Mouse (Mus musculus): ENCODE data around the gene Cnnm4.

Gene Cnnm4

GRCm38 (mm10) chr1:36457388-36458014, 13.9 kb upstream of the Cnnm4 start:
- Histone ChIP-seq H3K36me3 (ENCODE audit: control insufficient read depth, insufficient read depth, low read length, poor library complexity, severe bottlenecking) (no peaks in the 10 kb centered on the region), H3K27me3 (ENCODE audit: control insufficient read depth, insufficient read depth, low read length, poor library complexity, severe bottlenecking) (no peaks in the 10 kb centered on the region)
- no peak for DNase-seq (ENCODE audit: low read depth, low spot score)

- DNase-seq (ENCODE audit: low read depth, low spot score), result no peak
- no peaks in the 10 kb centered on the region for H3K27me3 ChIP-seq (ENCODE audit: control insufficient read depth, insufficient read depth, low read length, poor library complexity, severe bottlenecking)
- no peaks in the 10 kb centered on the region for H3K36me3 ChIP-seq (ENCODE audit: control insufficient read depth, insufficient read depth, low read length, poor library complexity, severe bottlenecking)
These were observed 13.3 kb upstream of the Cnnm4 start for GRCm38 (mm10) chr1:36458169-36458568.

GRCm38 (mm10) chr1:36461829-36462228, 9.6 kb upstream of the Cnnm4 start:
- DNase-seq (ENCODE audit: low read depth, low spot score), result peak; percentile 47
- Histone ChIP-seq H3K36me3 (ENCODE audit: control insufficient read depth, insufficient read depth, low read length, poor library complexity, severe bottlenecking) (no peaks in the 10 kb centered on the region), H3K27me3 (ENCODE audit: control insufficient read depth, insufficient read depth, low read length, poor library complexity, severe bottlenecking) (no peaks in the 10 kb centered on the region)

GRCm38 (mm10) chr1:36465641-36466160, 5.7 kb upstream of the Cnnm4 start:
- Histone ChIP-seq H3K27me3 (ENCODE audit: control insufficient read depth, insufficient read depth, low read length, poor library complexity, severe bottlenecking) (no peaks in the 10 kb centered on the region), H3K36me3 (ENCODE audit: control insufficient read depth, insufficient read depth, low read length, poor library complexity, severe bottlenecking) (no peaks in the 10 kb centered on the region)
- DNase-seq (ENCODE audit: low read depth, low spot score), result no peak

GRCm38 (mm10) chr1:36467446-36467845, 4.0 kb upstream of the Cnnm4 start:
- Histone ChIP-seq H3K36me3 (ENCODE audit: control insufficient read depth, insufficient read depth, low read length, poor library complexity, severe bottlenecking) (no peaks in the 10 kb centered on the region), H3K27me3 (ENCODE audit: control insufficient read depth, insufficient read depth, low read length, poor library complexity, severe bottlenecking) (no peaks in the 10 kb centered on the region)
- DNase-seq (ENCODE audit: low read depth, low spot score), result no peak

- Histone ChIP-seq H3K36me3 (ENCODE audit: control insufficient read depth, insufficient read depth, low read length, poor library complexity, severe bottlenecking) (no peaks in the 10 kb centered on the region), H3K27me3 (ENCODE audit: control insufficient read depth, insufficient read depth, low read length, poor library complexity, severe bottlenecking) (no peaks in the 10 kb centered on the region)
- no peak for DNase-seq (ENCODE audit: low read depth, low spot score)
These were observed 1.5 kb upstream of the Cnnm4 start for GRCm38 (mm10) chr1:36469811-36470444.

GRCm38 (mm10) chr1:36472106-36472440, 653 bp downstream of the Cnnm4 start:
- no peak for DNase-seq (ENCODE audit: low read depth, low spot score)
- Histone ChIP-seq H3K27me3 (ENCODE audit: control insufficient read depth, insufficient read depth, low read length, poor library complexity, severe bottlenecking) (no peaks in the 10 kb centered on the region), H3K36me3 (ENCODE audit: control insufficient read depth, insufficient read depth, low read length, poor library complexity, severe bottlenecking) (no peaks in the 10 kb centered on the region)

GRCm38 (mm10) chr1:36473211-36473780, 1.9 kb downstream of the Cnnm4 start:
- DNase-seq (ENCODE audit: low read depth, low spot score), result peak; percentile 56
- H3K27me3 ChIP-seq (ENCODE audit: control insufficient read depth, insufficient read depth, low read length, poor library complexity, severe bottlenecking), result no peaks in the 10 kb centered on the region
- no peaks in the 10 kb centered on the region for H3K36me3 ChIP-seq (ENCODE audit: control insufficient read depth, insufficient read depth, low read length, poor library complexity, severe bottlenecking)

GRCm38 (mm10) chr1:36474646-36475045, 3.2 kb downstream of the Cnnm4 start:
- DNase-seq (ENCODE audit: low read depth, low spot score), result no peak
- Histone ChIP-seq H3K27me3 (ENCODE audit: control insufficient read depth, insufficient read depth, low read length, poor library complexity, severe bottlenecking) (no peaks in the 10 kb centered on the region), H3K36me3 (ENCODE audit: control insufficient read depth, insufficient read depth, low read length, poor library complexity, severe bottlenecking) (no peaks in the 10 kb centered on the region)

GRCm38 (mm10) chr1:36475480-36476110, 4.2 kb downstream of the Cnnm4 start:
- no peaks in the 10 kb centered on the region for H3K27me3 ChIP-seq (ENCODE audit: control insufficient read depth, insufficient read depth, low read length, poor library complexity, severe bottlenecking)
- DNase-seq (ENCODE audit: low read depth, low spot score), result no peak
- H3K36me3 ChIP-seq (ENCODE audit: control insufficient read depth, insufficient read depth, low read length, poor library complexity, severe bottlenecking), result no peaks in the 10 kb centered on the region

GRCm38 (mm10) chr1:36476426-36476825, 5.0 kb downstream of the Cnnm4 start:
- H3K36me3 ChIP-seq (ENCODE audit: control insufficient read depth, insufficient read depth, low read length, poor library complexity, severe bottlenecking), result no peaks in the 10 kb centered on the region
- H3K27me3 ChIP-seq (ENCODE audit: control insufficient read depth, insufficient read depth, low read length, poor library complexity, severe bottlenecking), result no peaks in the 10 kb centered on the region
- no peak for DNase-seq (ENCODE audit: low read depth, low spot score)

GRCm38 (mm10) chr1:36478343-36478795, 6.9 kb downstream of the Cnnm4 start:
- Histone ChIP-seq H3K27me3 (ENCODE audit: control insufficient read depth, insufficient read depth, low read length, poor library complexity, severe bottlenecking) (no peaks in the 10 kb centered on the region), H3K36me3 (ENCODE audit: control insufficient read depth, insufficient read depth, low read length, poor library complexity, severe bottlenecking) (no peaks in the 10 kb centered on the region)
- DNase-seq (ENCODE audit: low read depth, low spot score), result no peak

- H3K27me3 ChIP-seq (ENCODE audit: control insufficient read depth, insufficient read depth, low read length, poor library complexity, severe bottlenecking), result no peaks in the 10 kb centered on the region
- no peaks in the 10 kb centered on the region for H3K36me3 ChIP-seq (ENCODE audit: control insufficient read depth, insufficient read depth, low read length, poor library complexity, severe bottlenecking)
- no peak for DNase-seq (ENCODE audit: low read depth, low spot score)
These were observed 8.8 kb downstream of the Cnnm4 start for GRCm38 (mm10) chr1:36479903-36480899.

GRCm38 (mm10) chr1:36483825-36484224, 12.4 kb downstream of the Cnnm4 start:
- no peaks in the 10 kb centered on the region for H3K27me3 ChIP-seq (ENCODE audit: control insufficient read depth, insufficient read depth, low read length, poor library complexity, severe bottlenecking)
- no peak for DNase-seq (ENCODE audit: low read depth, low spot score)
- no peaks in the 10 kb centered on the region for H3K36me3 ChIP-seq (ENCODE audit: control insufficient read depth, insufficient read depth, low read length, poor library complexity, severe bottlenecking)

All from splenic B cell, adult 2 months (primary cell).